ENCODE assay signal across 22 mouse cellular contexts in the genomic region with DNA sequence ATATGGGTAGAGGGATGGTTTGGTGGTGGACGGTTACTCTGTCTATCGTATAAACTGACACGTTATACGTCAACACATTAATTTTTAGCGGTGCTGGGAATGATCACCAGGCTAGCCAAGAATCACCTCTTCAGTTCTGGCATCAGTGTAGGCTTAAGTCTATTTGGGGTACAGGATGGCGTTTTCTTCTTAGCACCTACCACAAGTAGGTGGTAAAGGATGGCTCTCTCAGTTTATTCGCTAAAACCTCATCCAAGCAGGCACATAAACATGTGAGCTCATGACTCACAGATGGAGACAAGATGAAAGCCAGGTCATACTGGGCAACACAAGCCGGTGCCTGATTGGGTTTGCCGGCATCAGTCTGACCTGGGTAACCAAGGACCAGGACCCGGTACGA.
"Had no signal": no experiment of that assay in that cellular context is flagged by ENCODE, and none has a peak within 500 bp of the region (broad histone marks: within the 10 kb centered on the region; RNA-seq: fewer than 3 reads in every experiment).

No protein-coding gene starts in this region.

- H3K4me2 ChIP-seq: liver, embryonic 15.5 days; lung, embryonic 15.5 days; midbrain, embryonic 12.5 days; neural tube, embryonic 13.5 days; neural tube, embryonic 15.5 days had no signal

- H3K9me3 ChIP-seq: liver, embryonic 15.5 days; lung, embryonic 15.5 days; midbrain, embryonic 10.5 days; midbrain, embryonic 12.5 days; neural tube, embryonic 13.5 days; neural tube, embryonic 15.5 days had no signal

- H3K27me3 ChIP-seq: liver, embryonic 15.5 days; lung, embryonic 15.5 days; midbrain, embryonic 12.5 days; neural tube, embryonic 13.5 days; neural tube, embryonic 15.5 days had no signal

- H3K27ac ChIP-seq: liver, embryonic 15.5 days; lung, embryonic 15.5 days; macrophage; midbrain, embryonic 10.5 days; midbrain, embryonic 12.5 days; neural tube, embryonic 13.5 days; neural tube, embryonic 15.5 days had no signal

- H3K4me3 ChIP-seq: liver, embryonic 15.5 days; lung, embryonic 15.5 days; midbrain, embryonic 10.5 days; midbrain, embryonic 12.5 days; myocyte; neural tube, embryonic 13.5 days; neural tube, embryonic 15.5 days had no signal

- H3K4me1 ChIP-seq: liver, embryonic 15.5 days; lung, embryonic 15.5 days; neural tube, embryonic 15.5 days had no signal

- H3K36me3 ChIP-seq: liver, embryonic 15.5 days; lung, embryonic 15.5 days; midbrain, embryonic 10.5 days; midbrain, embryonic 12.5 days; neural tube, embryonic 13.5 days; neural tube, embryonic 15.5 days had no signal

- ATAC-seq: liver, postnatal 0 days; lung, postnatal 0 days; midbrain, embryonic 16.5 days had no signal

- DNase-seq: liver, postnatal 0 days; lung, adult 2 months; lung, postnatal 14 days; lung, postnatal 36 days; midbrain, embryonic 14.5 days; retina, postnatal 1 day; right cerebral cortex, postnatal 25 days; right cerebral cortex, postnatal 4 days; spleen, adult 18-20 months; thymus, adult 2 months; thymus, postnatal 25 days; thymus, postnatal 4 days had no signal

- H3K9ac ChIP-seq: liver, embryonic 15.5 days; liver, postnatal 0 days; lung, embryonic 15.5 days; midbrain, embryonic 12.5 days; neural tube, embryonic 13.5 days; neural tube, embryonic 15.5 days had no signal
